Mouse (Mus musculus) monocyte, adult 5-6 weeks (primary cell): ENCODE measurements at regions not wholly inside any gene's neighbourhood (a gene's known extent, or its start where the extent isn't known, plus 50 kb on each side); places are given as distances from the start of the nearest gene placed in this dataset.

Source experiments
- ATAC-seq: fragments of 153-309, 156-312 bp; replicated peaks from 2 replicates; pipeline ENCODE4 v1.8.0; 2017; ENCODE audit warnings: mild to moderate bottlenecking; ENCODE audit not compliant: low TSS enrichment, insufficient number of reproducible peaks, severe bottlenecking, poor library complexity, low FRiP score

GRCm38 (mm10) chr12:12548688-12549087 is 286.7 kb downstream of the Fam49a start:
- no peak for ATAC-seq

- ATAC-seq: no peak
These were observed 285.5 kb downstream of the Fam49a start for GRCm38 (mm10) chr12:12547477-12547876.

DNA sequence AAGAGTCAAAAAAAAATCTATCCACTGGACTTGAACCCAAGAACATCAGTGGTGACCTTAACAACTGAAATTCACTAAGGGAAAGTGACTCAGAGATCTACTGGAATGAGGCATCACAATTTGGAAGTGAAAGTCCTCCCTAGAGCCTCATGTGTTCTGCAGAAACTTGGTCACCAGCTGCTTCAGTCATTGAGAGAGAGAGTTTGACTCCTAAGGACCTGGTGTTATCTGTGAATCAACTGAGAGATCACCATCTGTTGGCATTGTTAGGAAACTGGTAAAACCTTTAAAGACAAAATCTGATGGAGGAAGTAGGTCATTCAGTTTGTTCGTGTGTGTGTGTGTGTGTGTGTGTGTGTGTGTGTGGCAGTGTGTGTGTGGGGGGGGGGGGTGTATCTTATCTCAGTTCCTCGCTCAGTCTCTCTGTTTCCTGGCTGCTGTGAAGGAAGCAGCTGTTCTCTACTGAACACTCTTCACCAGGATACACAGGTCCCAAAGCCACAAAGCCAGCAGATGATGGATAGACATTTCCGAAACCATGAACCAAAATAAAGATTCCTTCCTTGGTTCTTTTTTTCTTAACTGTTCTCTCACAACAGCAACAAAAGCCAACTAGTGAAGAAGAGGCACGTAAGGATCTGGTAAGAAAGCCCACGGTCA is 284.6 kb downstream of the Fam49a start:
- no peak for ATAC-seq

DNA sequence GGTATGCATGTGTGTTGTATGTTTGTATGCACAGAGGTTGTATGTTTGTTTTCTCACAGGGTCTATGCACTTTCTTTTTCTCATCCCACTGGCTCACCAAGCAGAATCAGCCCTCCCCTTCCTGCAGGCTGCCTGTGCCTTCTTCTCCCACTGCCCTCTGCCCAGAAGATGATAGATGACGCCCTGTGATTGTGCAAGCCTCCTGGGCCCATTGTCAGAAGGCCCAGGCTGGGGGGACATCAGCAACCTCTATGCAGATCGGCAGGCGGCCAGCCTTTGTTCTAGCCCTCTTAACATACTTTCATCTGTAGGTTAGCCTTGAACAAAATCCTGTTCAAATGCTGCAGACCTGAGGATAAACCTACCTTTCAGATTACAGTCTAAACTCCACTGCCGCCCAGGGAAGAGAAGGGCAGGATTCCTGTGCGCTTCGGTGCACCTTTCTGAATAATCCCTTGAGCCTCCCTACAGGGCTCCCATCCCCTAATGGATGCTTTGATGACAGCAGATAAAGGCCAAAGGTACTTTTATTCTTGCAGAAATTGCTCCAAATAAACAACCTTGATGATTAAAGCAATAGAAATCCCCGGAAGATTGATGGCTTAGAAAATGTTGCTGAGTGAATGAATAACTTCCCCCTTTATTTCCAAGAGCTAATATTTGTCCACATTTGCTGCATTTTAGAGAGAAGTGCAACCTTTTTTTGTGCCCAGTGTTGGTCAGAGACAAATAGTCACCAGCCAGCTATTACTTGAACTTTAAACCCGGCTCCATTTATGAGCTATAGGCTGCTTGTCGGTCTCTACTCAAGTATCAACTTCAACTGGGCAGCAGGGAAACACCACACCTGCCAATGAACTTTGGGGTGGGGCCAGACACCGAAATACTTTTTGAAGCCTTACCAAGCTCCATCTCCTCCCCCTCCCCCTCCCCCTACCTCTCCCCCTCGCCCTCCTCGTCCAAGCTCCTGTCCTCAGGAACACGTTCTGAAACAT is 279.4 kb downstream of the Fam49a start:
- no peak for ATAC-seq

DNA sequence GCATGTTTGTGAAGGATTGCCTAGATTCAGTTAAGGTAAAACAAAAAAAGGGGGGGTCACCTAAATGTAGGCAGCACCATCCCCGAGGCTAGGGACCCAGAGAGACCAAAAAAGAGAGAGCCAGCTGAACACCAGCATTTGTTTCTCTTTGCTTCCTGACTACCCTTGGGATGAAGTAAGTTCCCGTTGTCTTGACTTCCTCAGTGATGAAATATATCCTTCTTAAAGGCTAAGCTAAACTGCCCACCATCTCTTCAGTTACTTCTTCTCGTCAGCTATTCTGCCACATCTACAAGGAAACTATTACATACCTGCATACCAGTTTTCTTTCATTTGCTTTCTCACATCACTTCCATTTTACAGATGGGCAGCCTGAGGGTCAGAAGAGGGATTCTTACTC is 277.4 kb downstream of the Fam49a start:
- no peak for ATAC-seq

- ATAC-seq: no peak
These were observed 272.8 kb downstream of the Fam49a start for GRCm38 (mm10) chr12:12534779-12535178.

- ATAC-seq: no peak
These were observed 268.9 kb downstream of the Fam49a start for GRCm38 (mm10) chr12:12530796-12531195.

DNA sequence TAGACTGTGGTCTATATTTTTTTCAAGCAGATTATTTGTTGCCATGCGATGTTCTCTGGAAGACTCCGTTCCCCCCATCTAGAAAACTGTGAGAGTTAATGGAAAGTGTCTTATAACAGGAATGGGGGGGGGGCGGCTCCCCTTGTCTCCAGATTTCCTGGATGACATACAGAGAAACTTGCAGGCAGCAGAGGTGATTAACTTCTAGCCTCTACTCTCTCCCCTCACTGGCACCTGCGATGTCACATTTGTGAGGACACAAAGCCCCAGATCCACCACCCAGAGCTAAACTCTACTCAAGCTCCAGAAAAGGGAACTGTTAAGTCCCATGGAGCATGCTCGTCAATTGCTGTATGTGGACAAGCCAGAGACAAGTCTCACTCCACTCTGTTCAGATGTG is 267.6 kb downstream of the Fam49a start:
- ATAC-seq: no peak

GRCm38 (mm10) chr12:12528478-12528981 is 266.6 kb downstream of the Fam49a start:
- ATAC-seq: no peak

- ATAC-seq: no peak
These were observed 266.0 kb downstream of the Fam49a start for GRCm38 (mm10) chr12:12527766-12528477.

- no peak for ATAC-seq
These were observed 265.4 kb downstream of the Fam49a start for GRCm38 (mm10) chr12:12527366-12527765.

DNA sequence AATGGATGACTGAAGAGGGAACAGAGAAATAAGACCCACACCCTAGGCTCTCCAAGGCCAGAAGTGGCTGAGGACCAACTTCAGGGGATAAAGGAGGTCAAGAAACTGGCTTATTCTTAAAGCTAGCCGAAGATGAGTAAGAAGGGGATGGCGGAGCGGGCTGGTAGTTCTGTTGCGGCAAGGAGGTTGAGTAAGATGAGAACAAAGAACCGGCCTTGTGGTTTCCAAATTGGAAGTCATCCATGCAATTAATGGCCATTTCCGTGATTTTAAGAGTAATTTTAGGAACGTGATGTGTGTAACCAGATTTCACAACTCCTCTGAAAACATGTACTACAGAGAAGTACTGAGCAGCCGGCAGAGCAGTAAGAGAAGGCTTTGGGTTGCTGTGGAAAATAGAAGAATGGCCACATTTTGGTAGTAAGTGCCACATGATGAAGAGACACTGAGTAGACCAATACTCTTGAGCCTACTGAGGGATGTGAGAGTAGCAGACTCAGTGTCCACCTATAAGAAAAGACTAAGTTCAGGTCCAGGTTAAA is 258.4 kb downstream of the Fam49a start:
- 0 out of 2 replicates have a peak, but pooled peaks have one; percentile 43 for ATAC-seq

DNA sequence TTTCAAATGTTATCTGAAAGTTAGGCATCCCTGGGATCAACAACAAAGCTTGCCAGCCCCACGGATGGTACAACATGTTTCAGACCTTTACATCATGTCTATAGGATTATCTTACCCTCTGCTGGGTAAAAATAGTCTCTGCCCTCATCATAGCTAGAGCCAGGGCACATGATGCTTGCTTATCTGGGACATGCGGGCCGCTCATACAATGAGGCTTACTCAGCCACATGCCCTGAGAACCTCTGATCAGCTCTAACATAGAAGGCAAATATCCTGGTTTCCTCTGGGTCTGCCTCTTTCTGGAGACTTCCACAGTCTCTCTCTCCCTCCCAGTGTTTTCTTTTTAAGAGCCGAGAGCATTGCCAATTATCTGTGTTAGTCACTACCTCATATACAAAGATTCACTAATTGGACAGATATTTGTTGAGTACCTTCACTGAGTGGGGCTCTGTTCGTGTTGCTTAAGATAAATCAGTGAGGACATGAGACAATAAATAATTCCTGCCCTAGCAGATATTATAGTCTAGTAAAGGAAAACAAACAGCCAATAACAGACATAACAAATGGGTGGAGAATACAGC is 256.6 kb downstream of the Fam49a start:
- no peak for ATAC-seq

DNA sequence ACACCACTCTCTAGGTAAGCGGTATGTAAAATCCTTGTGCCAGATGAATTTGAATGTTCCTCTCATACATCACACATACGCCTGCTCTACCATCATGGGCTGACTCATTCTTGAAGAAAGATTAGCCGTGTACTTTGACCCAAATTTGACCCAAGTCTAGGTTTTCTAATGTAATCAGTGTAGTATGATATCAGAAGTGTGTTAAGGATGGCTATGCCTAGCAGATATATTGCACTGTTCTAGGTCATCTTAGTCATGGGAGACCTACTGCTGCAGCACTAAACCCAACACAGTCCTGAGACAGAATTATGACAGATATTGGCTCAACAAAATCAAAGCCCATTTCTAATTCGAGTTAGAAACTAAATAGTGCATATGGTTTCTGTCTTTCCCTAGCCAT is 255.1 kb downstream of the Fam49a start:
- ATAC-seq: no peak

GRCm38 (mm10) chr12:12510764-12511163 is 248.8 kb downstream of the Fam49a start:
- no peak for ATAC-seq

DNA sequence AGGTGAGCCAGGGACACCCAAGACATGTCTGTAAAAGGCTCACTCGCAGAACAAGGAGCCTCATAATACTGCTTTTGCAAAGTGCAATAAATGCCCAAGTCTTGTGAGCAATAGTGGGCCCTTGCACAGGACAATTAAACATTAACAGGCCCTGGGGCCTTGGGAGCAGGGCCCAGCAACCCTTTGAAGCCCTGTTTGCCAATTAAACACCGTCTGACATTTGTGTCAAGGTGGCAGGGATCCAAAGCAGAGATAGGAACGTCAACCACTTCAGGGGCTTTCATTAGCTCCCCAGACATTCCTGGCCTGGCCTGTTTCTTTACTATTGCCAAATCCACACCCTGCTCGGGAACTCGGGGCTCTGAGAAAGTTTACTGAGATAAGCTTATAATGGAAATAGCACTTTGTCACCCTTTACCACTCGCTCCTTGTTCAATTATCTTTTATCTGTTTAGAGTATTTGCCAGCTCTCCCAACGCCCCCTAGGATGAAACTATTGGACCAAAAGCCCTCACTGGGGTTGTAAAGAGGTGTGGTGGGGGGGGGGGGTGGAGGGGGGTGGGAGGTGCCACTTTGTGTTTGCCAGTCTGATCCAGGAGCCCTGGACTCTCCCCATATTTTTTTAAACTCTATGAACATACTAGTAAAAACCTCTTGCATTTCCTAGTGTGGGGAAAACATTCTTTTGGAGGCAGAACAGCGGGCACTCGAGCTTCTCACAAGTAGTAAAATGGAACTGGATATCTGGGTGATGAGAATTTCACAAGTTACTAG is 247.4 kb downstream of the Fam49a start:
- ATAC-seq: no peak

DNA sequence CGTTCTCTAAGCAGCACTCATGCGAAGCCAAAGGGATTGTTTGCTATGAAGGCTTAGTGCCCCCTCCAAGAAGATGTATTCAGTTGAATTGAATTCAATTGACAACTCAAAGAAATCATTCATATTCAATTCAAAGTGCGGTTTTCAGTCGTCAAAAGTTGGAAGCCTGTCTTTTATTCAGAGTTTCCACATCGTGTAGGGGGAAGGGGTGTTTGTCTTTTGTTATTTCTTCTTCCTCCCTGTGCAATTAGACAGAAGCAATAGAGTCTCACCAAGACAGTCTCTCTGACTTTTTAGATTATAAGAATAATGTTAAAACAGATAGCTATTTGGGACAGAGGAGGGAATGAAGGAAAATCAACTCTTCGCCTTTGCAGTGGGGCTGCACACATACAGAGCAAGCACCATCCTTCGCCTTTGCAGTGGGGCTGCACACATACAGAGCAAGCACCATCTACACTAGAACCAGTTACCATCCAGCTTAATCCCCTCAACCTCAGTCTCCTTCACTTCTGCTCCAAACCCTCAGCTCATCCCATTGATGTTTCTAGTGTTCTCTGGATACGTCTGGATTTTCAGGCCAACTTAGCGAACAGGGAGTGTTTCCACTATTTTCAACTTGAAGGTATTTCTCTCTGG is 246.7 kb downstream of the Fam49a start:
- ATAC-seq: no peak
